Mouse (Mus musculus) bone marrow macrophage, adult 2 months (primary cell): Measurements from ENCODE around the gene Cyp4a30b.

Experiments
- CTCF ChIP-seq: IDR thresholded peaks from 2 replicates; pipeline ENCODE4 v1.5.1; 2012; ENCODE audit warnings: low read depth, mild to moderate bottlenecking, low read length, moderate library complexity
- POLR2A ChIP-seq: IDR thresholded peaks from 2 replicates; pipeline ENCODE4 v1.6.1; 2012; ENCODE audit warnings: mild to moderate bottlenecking, low read depth, low read length, borderline replicate concordance

GRCm38 (mm10) chr4:115496001-115496400 is 43.6 kb downstream of the Cyp4a30b start, which contains the start of gene Cyp4a14:
- TF ChIP-seq POLR2A (no peak), CTCF (no peak)
